Mouse (Mus musculus) liver, embryonic 12.5 days (tissue): ENCODE data around the gene Zfp451. TPM values are rescaled to one million over a fixed set of nuclear protein-coding genes. Genes with fewer than 3 reads are reported as not detected.

ENCODE experiments used
- ATAC-seq: fragments of 200-750 bp; cut with Nextera tagmentation; 2 replicates; pipeline ENCODE4 v1.8.0; 2017; ENCODE audit warnings: moderate number of reproducible peaks, mild to moderate bottlenecking, moderate library complexity
- H3K27ac ChIP-seq: fragments of 300-500 bp; sonication (generic); 2 replicates; pipeline ENCODE4 v1.5.1; 2016; ENCODE audit warnings: mild to moderate bottlenecking
- H3K27me3 ChIP-seq: fragments of 300-500 bp; sonication (generic); replicated peaks from 2 replicates; pipeline ENCODE4 v1.6.1; 2016; ENCODE audit warnings: mild to moderate bottlenecking, moderate library complexity
- H3K36me3 ChIP-seq: fragments of 300-500 bp; sonication (generic); 2 replicates; pipeline ENCODE4 v1.6.1; 2016; ENCODE audit warnings: mild to moderate bottlenecking, moderate library complexity
- H3K4me1 ChIP-seq: fragments of 300-500 bp; sonication (generic); 2 replicates; pipeline ENCODE4 v1.6.1; 2016
- H3K4me2 ChIP-seq: fragments of 300-500 bp; sonication (generic); 2 replicates; pipeline ENCODE4 v1.6.1; 2016; ENCODE audit warnings: mild to moderate bottlenecking, moderate library complexity
- H3K4me3 ChIP-seq: fragments of 300-500 bp; sonication (generic); 2 replicates; pipeline ENCODE4 v1.5.1; 2016; ENCODE audit warnings: mild to moderate bottlenecking, moderate library complexity
- H3K9ac ChIP-seq: fragments of 300-500 bp; sonication (generic); 2 replicates; pipeline ENCODE4 v1.6.1; 2016; ENCODE audit warnings: mild to moderate bottlenecking, moderate library complexity
- H3K9me3 ChIP-seq: fragments of 300-500 bp; sonication (generic); replicated peaks from 2 replicates; pipeline ENCODE4 v1.6.1; 2016; ENCODE audit warnings: mild to moderate bottlenecking, moderate library complexity
- WGBS: fragments of 180-500 bp; shearing (Covaris S2); methylation state at CpG from one replicate; pipeline ENCODE4 v1.1.7; 2016; ENCODE audit not compliant: insufficient replicate concordance; 5-methylcytosine and 5-hydroxymethylcytosine counted together
- polyA plus RNA-seq: library from polyadenylated mRNA; unstranded; fragments of >200 nt; fragmentation: Nextera tagmentation; extraction: Ambion mirVana; gene quantifications from 2 replicates; pipeline ENCODE4 v1.2.1, GENCODE M21; 2016

The Zfp451 gene
- polyA plus RNA-seq, 1 experiment from 2014 or later: 12.6 TPM

DNA sequence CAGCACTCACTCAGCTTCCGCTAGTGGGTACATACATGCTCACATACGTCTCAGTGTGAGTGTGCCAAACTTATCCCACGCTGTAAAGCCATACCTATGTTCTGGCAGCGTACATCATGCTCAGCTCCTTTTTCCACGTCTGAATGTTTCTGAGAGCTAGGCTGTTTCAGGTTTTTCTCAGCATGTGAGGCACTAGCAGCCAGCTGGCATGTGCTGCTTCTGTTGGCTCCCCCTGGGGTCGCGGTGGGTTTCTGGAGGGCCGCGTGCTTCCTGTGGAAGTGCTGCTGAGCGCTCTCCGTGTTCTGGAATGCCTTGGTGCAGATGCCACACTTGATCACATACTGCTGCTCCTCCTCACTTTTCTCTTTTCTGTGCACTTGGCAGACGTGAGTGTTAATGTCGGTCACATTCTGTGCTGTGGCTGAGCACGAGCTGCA lies 38.2 kb downstream of the Zfp451 start:
- Histone ChIP-seq H3K9ac (no peak overlapping the region), H3K4me3 (no peak overlapping the region), H3K9me3 (no peaks in the 10 kb centered on the region), H3K4me2 (no peak overlapping the region), H3K27me3 (no peaks in the 10 kb centered on the region), H3K4me1 (no peaks in the 10 kb centered on the region), H3K36me3 (peaks cover 47% of the 10 kb centered on the region), H3K27ac (no peak overlapping the region)
- 87% methylated on average over 14 of the region's 14 CpGs for WGBS
- no peak for ATAC-seq

DNA sequence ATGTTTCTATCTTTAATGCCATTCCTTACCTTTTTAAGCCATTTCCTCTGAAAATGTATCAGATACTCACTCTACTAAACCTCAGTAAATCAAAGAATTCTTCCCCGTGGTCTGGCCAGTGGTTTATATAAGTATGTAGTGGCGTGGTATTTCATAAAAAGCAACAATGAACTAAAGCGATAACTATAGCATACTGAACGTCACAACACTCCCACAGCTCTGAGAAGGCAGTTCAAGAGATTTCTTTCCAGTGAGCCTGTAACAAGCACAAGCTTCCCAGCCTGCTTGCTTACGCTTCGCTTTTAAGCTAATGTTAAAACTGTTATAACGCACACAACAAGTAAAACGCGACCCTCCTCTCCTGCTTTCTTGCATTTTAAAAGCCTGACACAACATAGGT lies 42.3 kb downstream of the Zfp451 start:
- peaks cover 65% of the 10 kb centered on the region for H3K36me3 ChIP-seq
- H3K4me3 ChIP-seq: no peak overlapping the region
- no peak overlapping the region for H3K9ac ChIP-seq
- no peaks in the 10 kb centered on the region for H3K27me3 ChIP-seq
- no peak for ATAC-seq
- H3K9me3 ChIP-seq: no peaks in the 10 kb centered on the region
- 87% methylated on average over 9 of the region's 9 CpGs for WGBS
- no peak overlapping the region for H3K4me2 ChIP-seq
- no peaks in the 10 kb centered on the region for H3K4me1 ChIP-seq
- no peak overlapping the region for H3K27ac ChIP-seq

DNA sequence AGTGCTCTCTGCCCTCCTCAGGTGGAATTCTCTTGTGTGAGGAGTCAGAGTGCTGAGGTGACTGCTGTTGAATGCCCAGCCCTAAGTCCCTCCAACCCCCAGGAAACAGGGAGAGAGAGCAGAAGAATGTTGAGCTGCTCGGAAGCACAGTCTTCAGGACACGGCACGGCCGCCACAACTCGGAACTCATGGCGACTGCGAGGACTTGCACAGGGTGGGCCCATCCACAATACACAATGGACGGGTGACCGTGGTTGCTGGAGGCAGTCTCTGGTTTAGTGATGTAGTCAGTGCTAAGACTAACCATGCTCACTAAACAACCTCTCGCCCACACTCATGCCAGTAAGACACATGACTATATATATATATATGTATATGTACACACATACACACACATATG lies 42.8 kb downstream of the Zfp451 start:
- Histone ChIP-seq H3K9me3 (no peaks in the 10 kb centered on the region), H3K27ac (no peak overlapping the region), H3K4me1 (no peaks in the 10 kb centered on the region), H3K4me2 (no peak overlapping the region), H3K36me3 (peaks cover 65% of the 10 kb centered on the region), H3K27me3 (no peaks in the 10 kb centered on the region), H3K9ac (no peak overlapping the region), H3K4me3 (no peak overlapping the region)
- ATAC-seq: no peak
- 91% methylated on average over 10 of the region's 10 CpGs for WGBS

DNA sequence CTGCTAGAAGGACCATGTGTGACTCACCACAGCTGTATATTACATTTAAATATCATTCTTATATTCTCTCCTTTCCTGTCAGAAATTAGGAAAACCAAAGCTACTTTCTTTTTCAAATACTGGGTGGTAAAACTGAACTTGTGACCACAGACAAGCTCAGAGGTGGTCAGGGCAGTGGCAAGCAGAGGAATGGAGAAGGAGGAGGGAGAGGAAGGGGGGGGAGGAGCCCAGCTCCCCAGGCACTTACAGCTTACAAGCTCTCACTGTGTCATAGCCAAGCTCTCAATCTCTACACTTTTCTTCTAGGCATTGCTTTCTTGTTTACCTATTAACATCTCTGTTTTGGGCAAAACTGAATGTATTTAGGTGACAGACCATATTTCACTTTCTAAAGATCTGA lies 45.6 kb downstream of the Zfp451 start:
- Histone ChIP-seq H3K4me3 (no peak overlapping the region), H3K4me2 (no peak overlapping the region)
- no peak for ATAC-seq

DNA sequence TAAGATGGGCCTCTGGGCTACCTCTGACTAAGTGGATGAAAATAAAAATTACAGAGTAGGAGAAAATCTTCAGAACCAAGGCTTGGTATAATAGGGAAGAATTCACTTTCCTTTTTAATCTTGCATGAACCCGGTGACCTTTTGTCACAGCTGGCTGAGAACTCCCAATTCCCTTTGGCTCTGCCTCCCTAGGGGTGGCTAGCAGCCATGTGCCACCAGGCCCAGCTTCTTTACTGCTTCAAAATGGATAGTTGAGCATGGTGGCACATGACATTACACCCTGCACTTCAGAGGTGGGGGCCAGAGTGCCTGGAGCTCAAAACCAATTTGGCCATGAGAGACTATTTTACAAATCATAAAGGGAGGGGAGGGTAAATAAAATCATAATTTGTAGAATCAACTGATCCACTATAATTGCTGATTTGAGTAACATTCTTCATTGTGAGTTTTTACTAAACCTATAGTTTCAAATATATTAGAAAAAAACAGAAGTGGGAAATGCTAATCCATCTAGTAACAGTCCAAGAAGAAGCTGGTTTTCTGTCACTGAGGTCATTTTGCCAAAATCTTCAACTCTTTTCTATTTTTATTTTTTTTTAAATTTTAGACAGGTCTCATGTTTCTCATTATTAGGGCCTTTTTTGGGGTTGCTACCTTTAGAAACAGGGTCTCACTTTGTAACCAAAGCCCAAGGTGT lies 46.2 kb downstream of the Zfp451 start:
- H3K4me2 ChIP-seq: no peak overlapping the region
- H3K9me3 ChIP-seq: no peaks in the 10 kb centered on the region
- no peak overlapping the region for H3K9ac ChIP-seq
- H3K27ac ChIP-seq: no peak overlapping the region
- ATAC-seq: no peak
- H3K4me3 ChIP-seq: no peak overlapping the region
- peaks cover 72% of the 10 kb centered on the region for H3K36me3 ChIP-seq
- WGBS: 87% methylated on average over 1 of the region's 1 CpGs
- peaks cover 6% of the 10 kb centered on the region; the same call in 1 of the 2 replicates for H3K4me1 ChIP-seq
- no peaks in the 10 kb centered on the region for H3K27me3 ChIP-seq

More for the DNA sequence above, 45.6 kb downstream of the Zfp451 start:
- Histone ChIP-seq H3K9me3 (no peaks in the 10 kb centered on the region), H3K27ac (no peak overlapping the region), H3K9ac (no peak overlapping the region), H3K36me3 (peaks cover 72% of the 10 kb centered on the region), H3K27me3 (no peaks in the 10 kb centered on the region), H3K4me1 (peaks cover 6% of the 10 kb centered on the region; the same call in 1 of the 2 replicates)

DNA sequence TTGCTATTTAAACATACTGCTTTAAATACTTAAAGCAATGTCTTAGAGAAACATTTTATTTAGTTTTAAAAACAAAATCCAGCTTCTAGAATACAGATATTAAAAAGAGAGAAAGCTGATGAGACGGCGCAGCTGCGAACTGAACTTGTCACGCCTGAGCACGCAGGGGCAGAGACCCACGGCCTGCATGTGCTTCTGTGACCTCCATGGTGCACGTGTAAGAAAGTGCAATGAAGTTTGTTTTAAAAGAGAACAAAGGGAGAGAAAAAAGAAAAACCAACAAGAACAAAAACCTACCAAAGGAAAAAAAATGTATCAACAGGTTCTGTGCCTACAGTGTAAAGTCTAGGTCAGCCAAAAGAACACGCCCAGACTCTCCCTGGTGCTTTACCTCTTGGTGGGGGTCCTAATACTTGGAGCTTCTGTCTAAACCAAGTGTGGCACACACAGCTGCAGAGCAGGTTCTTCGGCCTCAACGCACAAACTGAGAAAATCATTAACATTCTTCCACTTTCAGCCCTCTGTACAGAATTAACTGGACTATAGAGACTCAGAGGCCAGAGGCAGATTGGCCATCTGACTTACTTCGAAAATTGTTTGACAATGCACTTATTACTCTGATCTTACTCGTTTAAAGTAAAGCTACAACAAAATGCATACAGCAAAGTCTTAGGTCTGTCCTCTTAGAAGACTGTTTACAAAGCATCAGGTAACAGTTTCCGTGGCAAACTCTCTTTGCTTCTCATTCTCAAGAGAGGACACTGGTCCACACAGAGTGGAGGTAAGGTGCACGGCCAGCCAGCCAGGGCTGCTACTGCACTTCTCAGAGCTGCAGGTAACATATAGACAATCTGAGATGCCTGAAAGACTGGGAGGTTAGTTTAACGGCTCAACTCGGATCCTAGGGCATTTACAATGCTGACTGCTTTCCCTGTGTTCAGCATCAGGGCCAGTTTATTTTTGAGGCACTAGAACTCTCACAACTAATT lies 47.6 kb downstream of the Zfp451 start:
- peaks cover 6% of the 10 kb centered on the region; the same call in 1 of the 2 replicates for H3K4me1 ChIP-seq
- no peak for ATAC-seq
- H3K27ac ChIP-seq: no peak overlapping the region
- 84% methylated on average over 16 of the region's 16 CpGs for WGBS
- H3K4me3 ChIP-seq: no peak overlapping the region
- peaks cover 72% of the 10 kb centered on the region for H3K36me3 ChIP-seq
- H3K27me3 ChIP-seq: no peaks in the 10 kb centered on the region
- no peaks in the 10 kb centered on the region for H3K9me3 ChIP-seq
- H3K4me2 ChIP-seq: no peak overlapping the region
- no peak overlapping the region for H3K9ac ChIP-seq

DNA sequence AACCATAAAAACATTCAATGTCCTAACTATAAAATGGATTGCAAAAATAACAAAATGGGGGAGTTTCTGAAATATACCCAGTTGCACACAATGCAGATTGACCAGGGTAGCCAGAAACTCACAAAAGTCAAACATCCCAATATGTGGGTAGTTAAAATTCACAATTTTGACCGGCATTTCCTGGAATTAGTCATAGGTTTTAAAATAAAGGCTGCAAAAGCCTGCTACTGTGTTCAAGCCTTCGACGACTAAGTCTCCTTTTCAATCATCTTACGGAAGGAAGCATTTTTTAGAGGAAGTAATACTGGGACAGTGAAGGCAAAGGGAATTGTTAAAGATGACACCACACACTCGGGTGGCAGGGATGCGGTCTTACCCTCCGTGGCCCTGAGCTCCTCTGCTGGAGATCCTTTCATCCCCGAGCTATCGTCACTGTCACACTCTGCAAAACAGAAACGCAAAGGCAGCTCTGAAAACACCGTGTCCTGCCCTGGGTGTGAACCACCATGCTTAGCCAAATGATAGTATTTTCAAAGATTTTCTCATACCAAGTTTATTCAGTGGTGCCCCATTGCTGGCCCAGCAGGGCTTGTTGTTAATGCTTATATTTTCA lies 48.8 kb downstream of the Zfp451 start:
- H3K4me2 ChIP-seq: no peak overlapping the region
- no peak for ATAC-seq
- no peak overlapping the region for H3K9ac ChIP-seq
- no peak overlapping the region for H3K27ac ChIP-seq
- peaks cover 69% of the 10 kb centered on the region for H3K36me3 ChIP-seq
- WGBS: 85% methylated on average over 11 of the region's 11 CpGs
- no peaks in the 10 kb centered on the region for H3K27me3 ChIP-seq
- no peaks in the 10 kb centered on the region for H3K9me3 ChIP-seq
- peaks cover 6% of the 10 kb centered on the region; the same call in 1 of the 2 replicates for H3K4me1 ChIP-seq
- H3K4me3 ChIP-seq: no peak overlapping the region

DNA sequence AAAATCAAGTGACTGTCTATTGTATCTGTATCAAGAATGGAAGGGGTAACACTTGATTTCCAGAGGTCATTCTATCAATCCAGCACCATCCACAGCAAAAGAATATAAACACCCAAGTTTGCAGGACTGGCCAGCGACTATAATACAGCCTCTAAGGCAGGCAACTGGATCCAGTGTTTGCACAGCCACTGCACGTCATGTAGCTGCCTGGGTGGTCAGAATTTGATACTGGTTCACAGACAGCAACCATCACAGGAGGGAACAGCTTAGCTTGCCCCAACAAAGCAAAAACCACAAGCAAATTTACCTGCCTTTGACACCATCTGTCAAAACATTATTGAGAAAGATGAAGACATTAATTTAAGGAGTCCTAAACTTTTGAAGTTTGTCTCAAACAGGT lies 50.6 kb downstream of the Zfp451 start:
- no peak overlapping the region for H3K27ac ChIP-seq
- H3K4me3 ChIP-seq: no peak overlapping the region
- H3K36me3 ChIP-seq: peaks cover 61% of the 10 kb centered on the region
- no peaks in the 10 kb centered on the region for H3K27me3 ChIP-seq
- 70% methylated on average over 2 of the region's 2 CpGs for WGBS
- no peak for ATAC-seq
- H3K4me1 ChIP-seq: peaks cover 14% of the 10 kb centered on the region
- no peak overlapping the region for H3K4me2 ChIP-seq
- no peak overlapping the region for H3K9ac ChIP-seq
- H3K9me3 ChIP-seq: no peaks in the 10 kb centered on the region

DNA sequence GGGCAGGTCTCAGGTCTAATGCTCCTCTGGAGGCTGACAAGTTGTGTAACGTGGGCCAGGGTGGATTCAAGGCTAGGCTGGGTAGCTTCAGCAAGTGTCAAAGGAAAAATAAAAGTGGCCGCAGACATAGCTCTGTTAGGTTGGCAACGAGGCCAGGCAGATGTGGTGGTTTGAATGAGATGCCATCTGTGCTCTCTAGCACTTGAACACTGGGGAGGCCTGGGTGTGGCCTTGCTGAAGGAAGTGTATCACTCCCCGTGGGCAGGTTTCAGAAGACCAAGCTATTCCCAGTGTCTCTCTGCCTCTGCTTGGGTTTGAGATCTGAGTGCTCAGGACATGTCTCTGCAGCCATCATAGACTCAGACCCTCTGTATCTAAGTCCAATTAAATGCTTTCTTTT lies 55.9 kb downstream of the Zfp451 start:
- Histone ChIP-seq H3K27me3 (no peaks in the 10 kb centered on the region), H3K4me1 (peaks cover 53% of the 10 kb centered on the region), H3K4me2 (peak overlapping the region; percentile 95), H3K4me3 (0 out of 2 replicates have a peak overlapping the region, but pooled peaks have one; percentile 86), H3K9me3 (no peaks in the 10 kb centered on the region), H3K36me3 (peaks cover 42% of the 10 kb centered on the region), H3K9ac (0 out of 2 replicates have a peak overlapping the region, but pooled peaks have one; percentile 17), H3K27ac (peak overlapping the region; percentile 90)
- ATAC-seq: no peak
- WGBS: 37% methylated on average over 4 of the region's 4 CpGs

DNA sequence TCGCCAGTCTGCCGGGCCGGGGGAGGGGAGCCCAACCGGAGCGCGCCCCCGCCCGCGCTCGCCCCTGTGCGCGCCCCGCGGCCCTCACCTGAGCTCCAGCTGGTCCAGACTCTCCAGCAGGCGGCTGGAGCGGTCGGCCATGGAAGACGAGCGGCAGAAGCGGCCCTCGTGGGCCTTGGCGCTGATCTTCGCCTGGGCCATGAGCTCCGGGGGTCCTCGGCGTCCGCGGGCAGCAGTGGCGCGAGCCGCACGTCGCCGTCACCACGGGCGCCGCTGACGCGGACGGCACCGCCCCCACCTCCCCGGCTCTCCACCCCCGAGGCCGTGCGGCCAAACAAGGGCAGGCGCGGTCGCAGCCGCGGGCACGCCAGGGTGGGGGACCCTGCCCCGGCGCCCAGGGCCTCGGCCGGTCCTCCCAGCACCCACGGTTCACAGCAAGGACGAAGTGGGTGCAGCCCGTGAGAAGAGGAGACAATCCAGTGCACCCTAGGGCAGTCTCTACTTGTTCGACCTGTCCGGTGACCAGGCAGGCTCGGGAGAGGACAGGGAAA lies 56.8 kb downstream of the Zfp451 start, which contains the start of gene Bag2:
TSS of gene Bag2 (minus strand) at position 305 of the 551 bp plus-strand sequence.
- peaks cover 56% of the 10 kb centered on the region for H3K4me1 ChIP-seq

DNA sequence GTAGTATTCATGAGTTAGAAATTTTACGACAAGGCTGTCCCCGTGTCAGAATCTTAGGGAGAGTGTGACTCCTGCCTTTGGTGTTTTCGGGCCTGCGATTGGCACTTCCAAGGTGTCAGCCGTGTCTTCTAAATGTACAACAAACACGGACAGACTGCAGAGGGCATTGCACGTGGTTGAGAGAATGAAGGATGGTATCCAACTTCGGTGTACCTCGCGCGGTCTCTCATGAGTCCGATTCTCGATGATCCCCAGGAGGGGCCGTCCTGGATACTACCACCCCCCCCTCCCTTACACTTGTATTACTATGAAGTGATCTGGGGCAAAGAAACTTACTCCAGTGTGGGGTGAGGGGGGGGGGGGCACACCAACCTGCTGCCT lies 57.4 kb downstream of the Zfp451 start:
- Histone ChIP-seq H3K9ac (peak overlapping the region; percentile 92), H3K9me3 (no peaks in the 10 kb centered on the region), H3K27me3 (no peaks in the 10 kb centered on the region), H3K4me2 (peak overlapping the region; percentile 95), H3K27ac (peak overlapping the region; percentile 90), H3K4me3 (peak overlapping the region; percentile 86), H3K4me1 (peaks cover 56% of the 10 kb centered on the region), H3K36me3 (peaks cover 44% of the 10 kb centered on the region)
- 0 out of 2 replicates have a peak, but pooled peaks have one; percentile 2 for ATAC-seq
- 5% methylated on average over 14 of the region's 14 CpGs for WGBS

More for the DNA sequence above, 56.8 kb downstream of the Zfp451 start, which contains the start of gene Bag2:
- WGBS: under 1% methylated on average over 61 of the region's 61 CpGs
- Histone ChIP-seq H3K36me3 (peaks cover 45% of the 10 kb centered on the region), H3K4me2 (peak within 1 kb of the TSS; percentile 95), H3K9ac (peak within 1 kb of the TSS; percentile 92), H3K4me3 (peak within 1 kb of the TSS; percentile 86), H3K9me3 (no peaks in the 10 kb centered on the region), H3K27me3 (no peaks in the 10 kb centered on the region), H3K27ac (peak within 1 kb of the TSS; percentile 90)
- ATAC-seq: peak; percentile 79
